Mouse (Mus musculus) megakaryocyte, embryonic 14.5 days (primary cell): ENCODE measurements around the gene Sag. TPM values are rescaled to one million over a fixed set of nuclear protein-coding genes. Genes with fewer than 3 reads are reported as not detected.

ENCODE experiments used
- H3K27me3 ChIP-seq: replicated peaks from 2 replicates; pipeline ENCODE3; 2012; ENCODE audit warnings: inconsistent platforms
- H3K36me3 ChIP-seq: replicated peaks from 2 replicates; pipeline ENCODE3; 2012; ENCODE audit warnings: low read length, inconsistent platforms, mixed read lengths
- H3K4me1 ChIP-seq: 2 replicates; pipeline ENCODE4 v1.6.1; 2012; ENCODE audit warnings: inconsistent platforms
- H3K4me3 ChIP-seq: replicated peaks from 2 replicates; pipeline ENCODE3; 2012; ENCODE audit warnings: moderate library complexity, mild to moderate bottlenecking, inconsistent platforms
- H3K9me3 ChIP-seq: 2 replicates; pipeline ENCODE4 v1.6.1; 2012; ENCODE audit warnings: inconsistent platforms
- FLI1 ChIP-seq: IDR thresholded peaks from 2 replicates; pipeline ENCODE4 v1.6.1; 2012; ENCODE audit warnings: low read length, inconsistent platforms, mixed read lengths
- GATA1 ChIP-seq: IDR thresholded peaks from 3 replicates; pipeline ENCODE4 v1.6.1; 2012; ENCODE audit warnings: mixed read lengths, low read length, inconsistent platforms, borderline replicate concordance
- polyA plus RNA-seq: library from polyadenylated mRNA; stranded (reverse); fragments of >175 nt; gene quantifications from 2 replicates; pipeline ENCODE4 v1.2.3, GENCODE M21; 2012; ENCODE audit warnings: low replicate concordance; ENCODE audit not compliant: insufficient read depth

Sag gene
- polyA plus RNA-seq, result not detected in 2 replicates

- no peaks in the 10 kb centered on the region for H3K9me3 ChIP-seq
- peaks cover 57% of the 10 kb centered on the region for H3K4me1 ChIP-seq
- peaks cover 38% of the 10 kb centered on the region for H3K36me3 ChIP-seq
- TF ChIP-seq GATA1 (no peak), FLI1 (no peak)
- H3K27me3 ChIP-seq, result no peaks in the 10 kb centered on the region
- no peak within 1 kb of the TSS for H3K4me3 ChIP-seq
Observed at GRCm38 (mm10) chr1:87803576-87803975, at the start of gene Sag. Gene Sag, plus strand, starts transcription at chr1:87803680.

- Histone ChIP-seq H3K27me3 (no peaks in the 10 kb centered on the region), H3K9me3 (no peaks in the 10 kb centered on the region), H3K4me3 (peak within 1 kb of the TSS; percentile 96), H3K4me1 (peaks cover 50% of the 10 kb centered on the region), H3K36me3 (peaks cover 31% of the 10 kb centered on the region)
- TF ChIP-seq GATA1 (no peak), FLI1 (peak; percentile 89)
Observed at GRCm38 (mm10) chr1:87755641-87756470, 47.6 kb upstream of the Sag start, which contains the start of gene Atg16l1. Gene Atg16l1, plus strand, starts transcription at chr1:87755870.

- Histone ChIP-seq H3K27me3 (no peaks in the 10 kb centered on the region), H3K36me3 (peaks cover 99% of the 10 kb centered on the region), H3K9me3 (no peaks in the 10 kb centered on the region), H3K4me1 (peaks cover 72% of the 10 kb centered on the region), H3K4me3 (no peak overlapping the region)
- no peak for TF ChIP-seq FLI1
- no peak for TF ChIP-seq GATA1
Observed at GRCm38 (mm10) chr1:87763821-87764220, 39.7 kb upstream of the Sag start.

- TF ChIP-seq GATA1 (no peak), FLI1 (no peak)
- Histone ChIP-seq H3K36me3 (peaks cover 95% of the 10 kb centered on the region), H3K27me3 (no peaks in the 10 kb centered on the region), H3K4me3 (no peak overlapping the region), H3K9me3 (no peaks in the 10 kb centered on the region), H3K4me1 (peaks cover 83% of the 10 kb centered on the region)
Observed at GRCm38 (mm10) chr1:87765741-87766140, 37.7 kb upstream of the Sag start.

GRCm38 (mm10) chr1:87766233-87766632 lies 37.2 kb upstream of the Sag start:
- Histone ChIP-seq H3K36me3 (peaks cover 96% of the 10 kb centered on the region), H3K4me3 (no peak overlapping the region), H3K4me1 (peaks cover 88% of the 10 kb centered on the region), H3K9me3 (no peaks in the 10 kb centered on the region), H3K27me3 (no peaks in the 10 kb centered on the region)
- TF ChIP-seq GATA1 (no peak), FLI1 (no peak)

- Histone ChIP-seq H3K27me3 (no peaks in the 10 kb centered on the region), H3K36me3 (peaks cover 93% of the 10 kb centered on the region), H3K4me3 (no peak overlapping the region), H3K4me1 (peaks cover 88% of the 10 kb centered on the region), H3K9me3 (no peaks in the 10 kb centered on the region)
- TF ChIP-seq GATA1 (no peak), FLI1 (no peak)
Observed at GRCm38 (mm10) chr1:87769263-87769662, 34.2 kb upstream of the Sag start.

GRCm38 (mm10) chr1:87770486-87770885 lies 33.0 kb upstream of the Sag start:
- H3K27me3 ChIP-seq, result no peaks in the 10 kb centered on the region
- peaks cover 81% of the 10 kb centered on the region for H3K4me1 ChIP-seq
- TF ChIP-seq GATA1 (peak; percentile 80; the same call in 1 of the 3 replicates), FLI1 (no peak)
- H3K9me3 ChIP-seq, result no peaks in the 10 kb centered on the region
- H3K36me3 ChIP-seq, result peaks cover 93% of the 10 kb centered on the region
- peak overlapping the region; percentile 81 for H3K4me3 ChIP-seq

- peaks cover 93% of the 10 kb centered on the region for H3K36me3 ChIP-seq
- H3K4me1 ChIP-seq, result peaks cover 72% of the 10 kb centered on the region
- H3K9me3 ChIP-seq, result no peaks in the 10 kb centered on the region
- H3K27me3 ChIP-seq, result no peaks in the 10 kb centered on the region
- TF ChIP-seq FLI1, result no peak
- no peak for TF ChIP-seq GATA1
- no peak overlapping the region for H3K4me3 ChIP-seq
Observed at GRCm38 (mm10) chr1:87771724-87772123, 31.8 kb upstream of the Sag start.

- H3K36me3 ChIP-seq, result peaks cover 93% of the 10 kb centered on the region
- H3K27me3 ChIP-seq, result no peaks in the 10 kb centered on the region
- H3K4me1 ChIP-seq, result peaks cover 70% of the 10 kb centered on the region
- TF ChIP-seq FLI1, result no peak
- TF ChIP-seq GATA1, result no peak
- no peaks in the 10 kb centered on the region for H3K9me3 ChIP-seq
- no peak overlapping the region for H3K4me3 ChIP-seq
Observed at GRCm38 (mm10) chr1:87773336-87773735, 30.1 kb upstream of the Sag start.

- Histone ChIP-seq H3K4me1 (peaks cover 69% of the 10 kb centered on the region), H3K4me3 (no peak overlapping the region), H3K36me3 (peaks cover 97% of the 10 kb centered on the region), H3K27me3 (no peaks in the 10 kb centered on the region), H3K9me3 (no peaks in the 10 kb centered on the region)
- TF ChIP-seq FLI1, result no peak
- no peak for TF ChIP-seq GATA1
Observed at GRCm38 (mm10) chr1:87774845-87775244, 28.6 kb upstream of the Sag start.
